17 mouse cellular contexts compared by ENCODE assay signal in genomic region chr9:52225646-52226045, GRCm38 (mm10).
"Had no signal": no experiment of that assay in that cellular context is flagged by ENCODE, and none has a peak within 500 bp of the region (broad histone marks: within the 10 kb centered on the region; RNA-seq: fewer than 3 reads in every experiment).

No protein-coding gene starts in this region.

- H3K27me3 ChIP-seq: limb, embryonic 12.5 days; limb, embryonic 15.5 days; neural tube, embryonic 13.5 days had no signal

- H3K27ac ChIP-seq: kidney, postnatal 0 days; limb, embryonic 12.5 days; limb, embryonic 15.5 days; liver, embryonic 14.5 days; macrophage; neural tube, embryonic 13.5 days had no signal

- DNase-seq: kidney, adult 2 months; kidney, postnatal 25 days; left cerebral cortex, postnatal 4 days; liver, postnatal 0 days; lung, embryonic 14.5 days; midbrain, embryonic 14.5 days; thymus, adult 18-20 months; thymus, postnatal 36 days had no signal

- H3K9me3 ChIP-seq: limb, embryonic 12.5 days; limb, embryonic 15.5 days; midbrain, embryonic 10.5 days; neural tube, embryonic 13.5 days had no signal

- H3K4me3 ChIP-seq: limb, embryonic 12.5 days; limb, embryonic 15.5 days; midbrain, embryonic 10.5 days; neural tube, embryonic 13.5 days had no signal

- H3K4me2 ChIP-seq: limb, embryonic 12.5 days; limb, embryonic 15.5 days; liver, embryonic 11.5 days; lung, embryonic 14.5 days; neural tube, embryonic 13.5 days had no signal

- H3K36me3 ChIP-seq: limb, embryonic 12.5 days; limb, embryonic 15.5 days; midbrain, embryonic 10.5 days; neural tube, embryonic 13.5 days had no signal

- H3K4me1 ChIP-seq: limb, embryonic 12.5 days; limb, embryonic 15.5 days had no signal

- ATAC-seq: liver, postnatal 0 days; lung, postnatal 0 days had no signal

- H3K9ac ChIP-seq: limb, embryonic 12.5 days; limb, embryonic 15.5 days; liver, embryonic 14.5 days; liver, postnatal 0 days; lung, embryonic 14.5 days; neural tube, embryonic 13.5 days had no signal
